Mouse (Mus musculus): Measurements from ENCODE around the gene Snx10. TPM values are rescaled to one million over a fixed set of nuclear protein-coding genes. Genes with fewer than 3 reads are reported as not detected.
A peak's percentile ranks its signal among the peaks of the same experiment; 100 is the strongest.
"Not testable (repeated sequence)": the region's sequence is repeated elsewhere in the genome, so short reads cannot be mapped to it uniquely, and the experiment has no call there.

Gene Snx10
- 56.0 and 73.2 TPM in 2 replicates for polyA plus RNA-seq (2012; rRNA removed)

DNA sequence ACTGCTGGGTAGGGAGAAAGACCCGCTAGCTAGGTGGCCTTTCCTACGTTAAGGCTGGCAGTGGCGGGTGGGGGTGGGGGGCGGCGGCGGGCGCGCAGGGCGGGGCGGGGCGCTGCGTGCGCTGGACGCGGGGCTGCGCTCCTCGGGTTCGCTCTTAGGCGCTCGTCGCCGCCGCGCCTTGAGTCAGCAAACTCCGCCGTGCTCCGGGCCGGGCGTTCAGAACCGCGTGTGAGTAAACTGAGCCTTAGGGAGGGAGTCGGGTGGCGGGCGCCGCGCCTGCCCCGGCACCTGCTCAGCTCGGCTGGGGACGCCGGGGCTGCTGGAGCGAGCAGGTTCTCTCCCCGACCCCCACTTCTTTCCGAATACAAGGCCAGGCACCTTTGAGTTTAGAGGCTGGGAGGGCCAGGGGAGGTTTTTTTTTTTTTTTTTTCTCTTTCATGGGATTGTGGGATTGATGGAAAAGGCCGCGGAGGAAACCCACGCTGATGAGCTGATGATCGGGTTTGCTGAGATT, at the start of gene Snx10:
Gene Snx10, plus strand, starts transcription at position 95 of the 514 bp plus-strand sequence.
- DNase-seq (ENCODE audit: extremely low spot score in 1 of 2, low spot score in 1 of 2): peak in 1 of 2 experiments; percentile 68

- no peak for DNase-seq (ENCODE audit: extremely low spot score in 1 of 2, low spot score in 1 of 2)
These were observed 44.5 kb upstream of the Snx10 start for GRCm38 (mm10) chr6:51479136-51479731.

- no peak for DNase-seq (ENCODE audit: extremely low spot score in 1 of 2, low spot score in 1 of 2)
These were observed 42.2 kb upstream of the Snx10 start for GRCm38 (mm10) chr6:51481548-51481947.

GRCm38 (mm10) chr6:51483861-51484260, 39.8 kb upstream of the Snx10 start:
- DNase-seq (ENCODE audit: extremely low spot score in 1 of 2, low spot score in 1 of 2): no peak

DNA sequence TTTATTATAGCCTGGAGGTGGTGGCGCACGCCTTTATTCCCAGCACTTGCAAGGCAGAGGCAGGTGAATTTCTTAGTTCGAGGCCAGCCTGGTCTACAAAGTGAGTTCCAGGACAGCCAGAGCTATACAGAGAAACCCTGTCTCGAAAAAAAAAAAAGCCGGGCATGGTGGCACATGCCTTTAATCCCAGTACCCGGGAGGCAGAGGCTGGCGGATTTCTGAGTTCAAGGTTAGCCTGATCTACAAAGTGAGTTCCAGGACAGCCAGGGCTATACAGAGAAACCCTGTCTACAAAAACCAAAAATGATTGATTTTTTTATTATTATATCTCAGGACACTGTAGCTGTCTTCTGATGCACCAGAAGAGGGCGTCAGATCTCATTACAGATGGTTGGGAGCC, 39.1 kb upstream of the Snx10 start:
- not testable (repeated sequence) for DNase-seq (ENCODE audit: extremely low spot score in 1 of 2, low spot score in 1 of 2)

DNA sequence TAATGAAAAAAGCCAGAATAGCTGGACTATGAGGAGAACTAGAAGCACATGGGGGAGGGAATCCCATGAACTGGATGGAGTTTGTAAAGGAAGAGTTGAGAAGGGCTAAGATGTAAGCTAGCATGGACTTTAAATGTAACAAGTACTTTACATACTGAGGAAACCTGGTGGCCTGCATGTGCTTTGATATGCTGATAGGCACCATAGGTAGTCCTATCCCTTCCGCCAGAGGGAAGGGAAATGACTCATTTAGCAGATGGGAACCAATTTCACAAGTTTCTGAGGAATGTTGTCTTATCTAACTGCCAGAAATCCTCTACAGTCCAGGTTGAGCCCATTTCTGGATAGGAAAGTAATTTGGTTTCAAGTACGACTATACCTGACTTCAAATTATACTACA, 38.1 kb upstream of the Snx10 start:
- peak in 1 of 2 experiments; percentile 26 for DNase-seq (ENCODE audit: extremely low spot score in 1 of 2, low spot score in 1 of 2)

DNA sequence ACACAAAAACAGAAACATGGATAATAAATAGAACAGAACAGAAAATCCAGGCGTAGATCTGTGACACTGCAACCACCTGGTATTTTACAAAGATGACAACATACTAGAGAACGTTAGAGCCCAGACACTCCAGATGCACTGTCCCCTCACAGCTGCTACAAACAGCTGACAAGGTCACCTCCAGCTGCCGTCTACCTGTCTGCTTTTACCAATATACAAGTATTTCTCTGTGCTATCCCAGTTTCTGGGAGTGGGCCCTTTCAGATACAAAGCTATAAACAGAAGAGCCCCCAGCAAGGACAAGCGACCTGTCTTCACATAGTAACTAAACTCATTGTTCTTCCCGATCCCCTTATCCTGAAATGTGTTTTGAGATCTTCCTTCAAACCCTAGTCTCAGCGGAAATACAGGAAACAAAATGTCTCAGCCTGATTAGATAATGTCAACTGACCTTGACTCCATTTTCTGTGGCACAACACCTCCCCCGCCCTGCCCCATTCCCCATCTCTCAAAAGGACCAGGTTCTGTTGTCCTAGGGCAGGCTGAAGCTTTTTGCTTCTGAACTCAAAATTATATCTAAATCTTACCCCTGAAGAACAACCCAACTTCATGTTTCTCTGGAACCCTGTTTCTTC, 37.5 kb upstream of the Snx10 start:
- no peak for DNase-seq (ENCODE audit: extremely low spot score in 1 of 2, low spot score in 1 of 2)

- no peak for DNase-seq (ENCODE audit: extremely low spot score in 1 of 2, low spot score in 1 of 2)
These were observed 37.0 kb upstream of the Snx10 start for GRCm38 (mm10) chr6:51486731-51487130.

DNA sequence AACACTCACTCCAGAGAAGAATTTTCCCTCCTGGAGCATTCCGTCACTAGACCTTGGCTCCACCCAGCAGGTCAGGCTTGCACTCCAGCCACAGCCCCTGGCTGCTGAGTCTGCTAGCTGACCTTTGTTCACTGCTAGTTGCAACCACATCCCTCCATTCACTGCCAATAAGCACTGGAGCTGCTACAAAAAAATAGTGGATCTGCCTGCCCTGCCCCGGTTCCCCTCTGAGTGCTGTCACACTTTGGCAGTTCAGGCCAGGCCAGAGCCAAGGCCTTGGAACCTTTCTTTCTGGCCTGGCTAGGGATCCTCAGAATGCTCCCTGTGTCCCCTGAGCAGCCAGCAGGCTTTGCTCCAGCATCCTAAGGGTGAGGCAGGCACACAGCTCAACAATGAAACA, 33.9 kb upstream of the Snx10 start:
- DNase-seq (ENCODE audit: extremely low spot score in 1 of 2, low spot score in 1 of 2): no peak

DNA sequence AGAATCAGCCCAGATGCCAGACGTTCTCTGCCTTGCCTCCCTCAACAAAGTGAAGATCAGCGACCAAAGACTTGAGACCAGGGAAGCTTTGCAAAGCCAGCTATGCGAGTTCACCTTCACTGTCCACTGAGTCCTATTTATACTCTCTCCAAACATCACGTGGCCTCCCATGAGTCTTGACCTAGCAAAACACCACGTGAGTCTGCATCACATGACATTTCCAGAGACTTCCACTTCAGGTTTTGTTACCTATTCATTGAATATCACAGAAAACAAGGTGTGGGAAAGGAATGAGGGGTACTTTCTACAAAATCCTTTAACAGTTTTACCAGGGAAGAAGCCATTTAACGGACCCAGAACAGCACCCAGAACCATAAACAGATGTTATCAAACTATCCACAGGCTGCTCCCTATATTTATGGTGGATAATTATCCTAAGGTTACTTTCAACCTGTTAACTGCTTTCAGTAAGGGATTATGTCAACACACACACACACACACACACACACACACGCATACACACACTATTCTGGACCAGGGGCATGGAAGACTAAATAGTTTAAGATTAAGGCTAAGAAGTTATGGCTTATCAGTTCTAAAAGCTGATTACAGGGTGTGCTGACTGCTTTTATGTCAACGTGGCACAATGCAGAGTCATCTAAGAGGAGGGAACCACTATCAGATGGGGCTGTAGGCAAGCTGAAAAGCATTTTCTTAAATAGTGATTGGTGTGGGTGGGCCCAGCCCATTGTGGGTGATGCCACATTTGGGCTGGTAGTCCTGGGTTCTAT, 26.2 kb upstream of the Snx10 start:
- DNase-seq (ENCODE audit: extremely low spot score in 1 of 2, low spot score in 1 of 2): no peak

GRCm38 (mm10) chr6:51505671-51506070, 18.0 kb upstream of the Snx10 start:
- no peak for DNase-seq (ENCODE audit: extremely low spot score in 1 of 2, low spot score in 1 of 2)

GRCm38 (mm10) chr6:51507556-51507955, 16.1 kb upstream of the Snx10 start:
- no peak for DNase-seq (ENCODE audit: extremely low spot score in 1 of 2, low spot score in 1 of 2)

DNA sequence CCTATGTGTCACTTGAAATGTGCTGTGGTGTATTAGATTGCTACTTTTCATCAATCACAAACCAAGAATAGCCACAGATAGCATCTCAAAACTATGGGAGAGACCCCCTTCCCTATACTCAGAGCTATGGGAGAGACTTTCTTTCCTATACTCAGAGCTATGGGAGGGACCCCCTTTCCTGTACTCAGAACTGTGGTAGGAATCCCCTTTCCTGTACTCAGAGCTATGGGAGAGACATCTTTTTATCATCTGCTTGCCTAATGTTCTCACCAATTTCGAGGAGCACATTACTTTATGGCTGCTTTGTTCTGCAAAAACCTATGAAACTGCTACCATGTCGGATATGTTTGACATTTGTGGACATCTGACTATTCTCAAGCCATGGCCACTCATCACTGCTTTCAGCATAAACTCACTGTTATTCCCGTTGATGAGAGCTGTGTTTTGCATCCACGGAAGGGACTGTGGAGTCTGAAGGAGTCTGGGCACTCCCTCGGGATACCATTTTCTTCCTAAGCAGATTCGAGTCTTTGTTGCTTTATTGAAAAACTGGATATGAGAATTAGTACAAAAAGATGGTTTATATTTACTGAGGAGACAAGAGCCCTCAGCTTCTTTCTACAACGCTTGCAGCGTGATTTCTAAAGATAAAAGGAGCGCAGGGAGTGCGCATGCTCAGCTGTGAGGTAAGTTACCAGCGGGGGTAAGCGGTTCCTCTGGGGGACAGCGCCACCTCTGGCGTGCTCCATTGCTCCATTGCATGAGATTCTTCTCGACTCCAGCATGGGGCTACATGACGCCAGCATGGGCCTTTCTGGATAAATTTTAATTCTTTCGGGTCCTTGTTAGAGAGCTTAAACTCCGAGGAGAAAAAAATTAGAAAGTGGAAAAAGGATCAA, 14.7 kb upstream of the Snx10 start:
- peak in 1 of 2 experiments; percentile 83 for DNase-seq (ENCODE audit: extremely low spot score in 1 of 2, low spot score in 1 of 2)

- peak in 1 of 2 experiments; percentile 51 for DNase-seq (ENCODE audit: extremely low spot score in 1 of 2, low spot score in 1 of 2)
These were observed 13.6 kb upstream of the Snx10 start for GRCm38 (mm10) chr6:51510094-51510493.

DNA sequence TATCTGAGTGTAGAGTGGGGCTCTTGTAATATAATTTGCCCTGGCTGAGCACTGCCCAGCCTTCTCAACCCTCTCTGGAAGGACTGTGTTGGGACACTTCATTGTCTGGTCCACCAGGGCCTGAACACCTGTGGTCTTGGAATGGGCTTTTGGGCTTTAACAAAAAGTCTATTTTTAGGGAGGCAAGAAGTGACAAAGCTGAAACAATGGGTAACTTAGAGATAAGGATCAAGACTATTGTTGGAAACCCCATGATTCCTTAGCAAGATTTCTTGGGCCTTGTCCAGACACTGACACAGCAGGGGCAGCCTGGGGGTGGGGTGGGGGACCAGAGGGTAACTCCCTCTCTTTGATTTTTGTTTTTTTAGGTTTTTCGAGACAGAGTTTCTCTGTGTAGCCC, 12.8 kb upstream of the Snx10 start:
- no peak for DNase-seq (ENCODE audit: extremely low spot score in 1 of 2, low spot score in 1 of 2)

- no peak for DNase-seq (ENCODE audit: extremely low spot score in 1 of 2, low spot score in 1 of 2)
These were observed 10.0 kb upstream of the Snx10 start for GRCm38 (mm10) chr6:51513745-51514144.

DNA sequence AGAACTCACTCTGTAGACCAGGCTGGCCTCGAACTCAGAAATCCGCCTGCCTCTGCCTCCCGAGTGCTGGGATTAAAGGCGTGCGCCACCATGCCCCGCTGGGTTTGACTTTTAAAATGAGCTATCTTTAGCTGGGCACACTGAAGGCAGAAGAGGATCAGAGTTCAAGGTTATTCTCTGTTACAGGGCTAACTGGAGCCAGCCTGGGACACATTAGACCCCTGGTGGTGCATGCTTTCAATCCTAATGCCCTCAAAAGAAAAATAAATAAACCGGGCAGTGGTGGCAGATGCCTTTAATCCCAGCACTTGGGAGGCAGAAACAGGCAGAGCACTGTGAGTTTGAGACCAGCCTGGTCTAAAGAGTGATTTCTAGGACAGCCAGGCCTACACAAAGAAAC, 8.8 kb upstream of the Snx10 start:
- no peak for DNase-seq (ENCODE audit: extremely low spot score in 1 of 2, low spot score in 1 of 2)

- no peak for DNase-seq (ENCODE audit: extremely low spot score in 1 of 2, low spot score in 1 of 2)
These were observed 391 bp upstream of the Snx10 start for GRCm38 (mm10) chr6:51523310-51523709.

- DNase-seq (ENCODE audit: extremely low spot score in 1 of 2, low spot score in 1 of 2): peak in 1 of 2 experiments; percentile 35
These were observed 725 bp downstream of the Snx10 start for GRCm38 (mm10) chr6:51524321-51524931.

GRCm38 (mm10) chr6:51525001-51525400, 1.3 kb downstream of the Snx10 start:
- no peak for DNase-seq (ENCODE audit: extremely low spot score in 1 of 2, low spot score in 1 of 2)

Data from frontal cortex, adult 2 months (tissue).